Mouse (Mus musculus): Measurements from ENCODE around the gene Apln. TPM values are rescaled to one million over a fixed set of nuclear protein-coding genes. Genes with fewer than 3 reads are reported as not detected.
A peak's percentile ranks its signal among the peaks of the same experiment; 100 is the strongest.

Gene Apln
- total RNA-seq, 2 experiments from 2014 or later, result 12.3 to 17.5 TPM

DNA sequence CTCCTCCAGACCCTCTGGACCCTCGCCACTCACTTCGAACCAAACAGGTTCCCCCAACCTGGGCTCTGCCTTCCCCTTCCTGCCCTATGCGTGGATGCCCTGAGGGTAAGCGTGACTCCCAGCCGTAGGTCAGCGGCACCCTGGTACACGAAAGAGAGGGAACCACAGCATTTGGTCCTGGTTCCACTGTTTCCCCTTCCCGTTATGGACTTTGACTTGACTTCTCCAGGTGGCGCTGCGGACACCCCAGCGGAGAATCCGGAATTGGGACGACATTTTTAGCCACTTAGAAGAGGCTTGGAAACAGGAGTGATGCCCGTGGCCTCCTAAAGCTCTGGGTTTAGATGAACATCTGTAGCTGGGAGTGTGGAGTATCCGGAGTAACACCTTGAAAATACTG, 15.3 kb downstream of the Apln start:
- DNase-seq (ENCODE audit: low spot score in 2 of 2), result no peak

DNA sequence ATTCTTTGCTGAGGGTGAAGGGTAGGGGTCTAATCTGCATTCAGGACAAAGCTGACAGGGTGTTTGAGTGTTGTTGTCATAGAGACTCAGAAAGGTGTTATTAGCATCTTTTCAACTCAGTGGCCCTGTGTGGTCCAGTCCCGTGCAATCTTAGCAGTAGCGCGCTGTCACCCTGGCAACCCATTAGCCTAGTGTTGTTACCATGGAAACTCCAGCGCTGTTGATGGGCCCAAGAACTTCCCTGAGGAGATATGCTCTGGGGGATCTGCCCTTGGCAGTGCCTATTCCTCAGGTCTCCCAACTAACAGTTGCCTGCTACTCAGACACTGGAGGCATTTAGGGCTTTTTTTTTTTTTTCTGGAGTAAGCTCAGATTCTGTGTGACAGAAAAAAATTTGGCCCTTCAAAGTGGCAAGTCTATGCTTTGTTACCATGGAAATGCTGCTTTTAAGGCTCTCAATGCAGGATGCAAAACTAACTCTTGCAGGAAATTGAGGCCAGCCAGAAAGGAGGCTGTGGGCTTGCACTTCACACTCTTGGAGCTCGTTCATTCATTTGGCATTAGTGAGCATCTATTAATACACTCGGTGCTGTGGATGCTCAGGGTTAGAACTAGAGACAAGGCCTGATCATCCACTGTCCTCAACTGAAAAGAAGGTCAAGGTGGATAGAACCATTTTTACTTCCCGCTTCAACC, 17.6 kb downstream of the Apln start:
- peak; percentile 29 to 61 for DNase-seq (ENCODE audit: low spot score in 2 of 2)

DNA sequence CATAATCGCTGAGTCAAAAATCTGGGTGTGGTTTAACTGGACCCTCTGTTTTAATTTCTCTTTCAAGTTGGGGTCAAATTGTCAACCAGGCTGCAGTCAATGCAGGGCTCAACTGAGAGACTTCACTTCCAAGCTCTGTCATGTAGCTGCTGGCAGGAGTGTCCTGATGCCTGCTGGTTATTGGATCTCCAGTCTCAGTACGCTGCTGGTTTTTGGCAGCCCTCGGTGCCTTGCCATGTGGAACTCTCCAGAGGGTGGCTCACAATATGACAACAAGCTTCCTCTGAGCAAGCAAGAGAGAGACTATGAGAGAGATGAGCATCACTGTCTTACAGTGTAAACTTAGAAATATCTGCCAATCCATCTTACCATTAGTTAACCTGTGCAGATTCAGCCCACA, 23.0 kb downstream of the Apln start:
- DNase-seq (ENCODE audit: low spot score in 2 of 2), result no peak

DNA sequence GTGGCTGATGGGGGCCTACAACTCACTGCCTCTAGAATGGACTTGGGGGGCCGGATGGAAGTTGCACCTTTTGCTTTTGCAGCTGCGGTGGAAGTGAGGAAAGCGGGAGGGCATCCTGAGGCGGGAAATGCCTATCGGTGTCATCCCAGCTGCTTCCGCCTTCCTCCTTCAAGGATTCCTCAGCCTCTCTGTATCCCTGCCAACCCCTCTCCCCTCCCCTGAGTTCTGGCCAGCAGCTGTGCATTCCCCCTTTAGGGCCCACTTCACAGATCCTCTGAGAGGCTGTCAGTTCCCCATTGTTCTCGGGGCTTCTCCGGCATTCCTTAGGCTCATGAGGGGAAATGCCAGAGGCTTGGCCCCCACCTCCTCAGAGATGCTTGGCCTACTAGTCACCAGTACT, 28.6 kb downstream of the Apln start:
- DNase-seq (ENCODE audit: low spot score in 2 of 2), result no peak

DNA sequence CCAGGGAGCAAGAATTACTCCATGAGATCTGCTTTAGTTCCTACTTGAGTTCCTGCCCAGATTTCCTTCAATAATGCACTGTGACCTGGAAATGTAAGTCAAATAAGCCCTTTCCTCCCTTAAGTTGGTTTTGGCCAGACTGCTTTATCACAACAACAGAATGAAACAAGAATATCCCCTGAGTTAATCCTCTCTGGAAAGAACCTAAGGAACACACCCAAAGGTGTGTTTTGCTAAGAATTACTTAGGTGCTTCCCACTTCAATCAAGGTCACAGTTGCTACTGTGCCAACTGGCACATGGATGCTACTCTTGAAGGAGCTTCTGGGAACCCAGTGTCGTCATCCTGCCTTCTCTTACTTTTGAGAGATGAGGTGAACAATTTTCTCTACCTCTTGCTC, 29.9 kb downstream of the Apln start:
- DNase-seq (ENCODE audit: low spot score in 2 of 2), result no peak

DNA sequence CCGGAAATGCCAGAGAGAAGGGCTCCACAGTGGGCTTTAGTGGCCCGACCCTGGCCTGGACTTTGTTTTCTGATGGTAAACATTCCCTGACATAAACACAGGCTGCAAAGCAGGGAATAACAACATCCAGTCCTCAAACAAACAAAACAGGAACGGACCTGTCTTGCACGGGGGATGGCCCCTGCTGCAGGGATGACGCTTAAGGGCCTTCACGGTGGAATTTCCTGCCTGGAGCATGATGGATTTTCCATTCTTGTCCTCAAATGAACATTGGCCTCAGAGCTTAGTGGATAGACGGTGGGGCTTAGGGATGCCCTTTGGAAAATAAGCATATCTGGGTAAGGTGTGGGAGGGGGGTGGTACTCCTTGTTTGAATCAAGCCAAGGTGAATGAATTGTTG, 33.5 kb downstream of the Apln start:
- no peak for DNase-seq (ENCODE audit: low spot score in 2 of 2)

DNA sequence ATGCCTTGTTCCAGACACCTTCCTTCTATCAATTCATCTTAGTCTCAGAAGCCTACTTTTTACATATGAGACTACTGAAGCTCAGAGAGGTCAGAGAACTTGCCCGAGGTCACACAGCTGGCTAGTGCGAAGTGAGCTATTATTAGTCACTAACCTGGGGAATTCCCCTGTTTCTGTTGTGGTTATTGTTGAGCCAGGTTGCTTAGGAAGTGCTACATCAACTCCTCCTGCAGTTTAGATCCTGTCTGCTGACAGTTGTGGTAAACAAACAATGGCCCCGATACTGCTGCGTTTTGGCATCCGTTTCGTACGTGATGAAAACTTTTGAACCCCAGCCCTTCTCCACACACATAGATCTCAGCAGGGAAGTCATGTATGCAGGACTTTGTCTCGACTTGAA, 36.2 kb downstream of the Apln start:
- DNase-seq (ENCODE audit: low spot score in 2 of 2), result no peak

DNA sequence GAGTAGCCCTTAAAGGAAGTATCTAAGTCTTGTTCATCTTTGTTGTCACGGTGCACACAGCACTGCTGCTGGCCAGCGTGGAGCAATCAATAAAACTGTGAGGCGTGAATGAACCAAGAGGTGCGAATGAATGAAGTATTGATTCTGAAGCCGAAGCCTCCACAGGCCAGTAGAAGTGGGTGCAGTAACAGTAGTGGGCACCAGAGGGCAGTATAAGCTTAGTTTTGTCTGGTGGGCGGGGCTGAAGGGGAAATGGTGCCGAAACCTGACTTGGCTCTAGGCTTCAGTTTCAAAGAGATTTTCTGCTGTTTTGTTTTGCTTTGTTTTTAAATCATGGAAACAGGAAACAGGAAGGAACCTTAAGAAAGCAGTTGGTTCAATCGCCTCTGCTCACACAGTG, 42.0 kb downstream of the Apln start:
- DNase-seq (ENCODE audit: low spot score in 2 of 2), result peak; percentile 83 to 85

DNA sequence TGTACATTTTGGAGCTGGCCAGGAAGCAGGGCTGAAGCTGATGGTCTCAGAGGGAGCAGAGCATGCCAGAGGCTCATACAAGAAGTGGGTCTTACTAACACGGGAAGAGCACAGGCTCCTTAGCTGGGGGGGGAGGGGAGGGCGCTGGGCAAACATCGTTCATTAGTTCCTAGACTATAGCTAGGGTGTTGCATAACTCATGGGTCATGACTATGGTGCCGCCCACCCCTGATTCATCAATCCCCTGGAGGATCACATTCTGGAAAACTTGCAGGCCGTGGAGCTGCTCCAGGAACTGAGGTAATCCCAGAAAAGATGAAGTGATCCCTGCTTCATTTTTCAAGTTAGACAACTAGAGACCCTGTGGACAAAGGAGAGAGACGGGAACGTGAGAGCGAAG, 46.6 kb downstream of the Apln start:
- DNase-seq (ENCODE audit: low spot score in 2 of 2), result no peak

DNA sequence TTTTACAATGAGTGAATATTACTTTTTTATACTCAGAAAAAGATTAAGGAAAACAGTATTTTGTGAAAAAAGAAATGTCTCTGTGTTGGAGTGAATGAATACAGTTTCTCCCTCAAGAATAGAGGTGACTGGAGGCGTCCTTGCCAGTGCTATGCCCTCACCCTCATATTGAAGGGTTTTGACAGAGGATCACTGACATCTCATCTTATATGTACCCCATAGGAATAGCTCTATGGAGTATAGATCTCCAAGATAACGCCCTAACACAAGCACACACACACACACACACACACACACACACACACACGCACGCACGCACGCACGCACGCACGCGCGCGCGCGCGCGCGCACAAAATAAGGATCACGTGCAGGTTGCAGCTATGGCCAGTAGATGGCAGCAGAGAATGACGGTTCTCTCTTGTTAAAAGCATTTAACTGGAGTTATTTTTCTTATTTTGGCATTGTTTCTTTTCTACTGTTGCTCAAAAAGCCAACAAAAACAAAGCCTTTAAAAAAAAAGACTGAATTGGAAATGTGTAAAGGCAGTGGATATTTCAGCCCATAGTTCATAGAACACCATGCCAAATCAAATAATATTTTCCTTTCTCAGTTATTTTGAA, 49.5 kb downstream of the Apln start:
- peak; percentile 69 to 75 for DNase-seq (ENCODE audit: low spot score in 2 of 2)

DNA sequence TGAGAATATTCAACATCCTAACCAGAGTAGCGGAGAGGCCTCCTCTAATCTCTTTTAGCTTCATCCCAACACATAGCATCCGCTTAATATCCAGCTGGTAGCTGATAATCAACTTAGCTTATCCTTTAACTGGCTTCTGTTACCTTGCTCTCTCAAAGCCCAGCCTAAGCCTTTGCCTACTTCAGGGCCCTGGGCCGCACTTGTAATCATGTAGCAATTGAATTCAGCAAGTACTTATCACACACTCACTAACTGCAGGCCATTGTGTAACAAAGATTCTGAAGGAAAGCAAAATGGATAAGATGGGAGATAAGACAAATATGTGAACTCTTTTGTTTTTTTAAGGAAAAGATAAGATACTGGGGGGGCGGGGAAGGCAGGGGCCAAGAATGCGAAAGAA, 57.6 kb downstream of the Apln start:
- DNase-seq (ENCODE audit: low spot score in 2 of 2), result no peak

DNA sequence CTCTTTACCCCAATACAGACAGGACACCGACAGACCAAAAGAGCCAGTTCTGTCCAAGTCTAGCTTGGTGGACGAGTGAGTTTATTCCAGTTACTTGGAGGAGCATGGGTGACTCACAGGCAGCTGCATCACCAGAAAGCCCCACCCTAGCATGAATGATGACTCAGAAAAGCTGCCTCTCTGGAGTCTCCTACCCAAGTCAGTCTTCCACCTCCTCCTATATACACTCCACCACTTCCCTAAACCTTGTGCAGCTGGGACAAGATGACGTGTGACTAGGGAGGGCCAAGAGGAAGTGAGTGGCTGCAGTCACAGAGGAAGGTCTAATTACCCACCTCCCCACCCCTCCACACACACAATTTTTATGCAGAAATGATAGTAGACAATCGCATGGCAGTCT, 58.1 kb downstream of the Apln start:
- DNase-seq (ENCODE audit: low spot score in 2 of 2), result no peak

Other genes starting within 250 kb of the Apln start
- 10 to 100 TPM; 37.6 to 41.1 TPM for gene Smarca1, start 141.9 kb downstream of the Apln start, total RNA-seq (2021)
- gene Ocrl, start 122.5 kb downstream of the Apln start, total RNA-seq (2021), result 10 to 100 TPM; 48.6 to 56.0 TPM
- gene Xpnpep2, start 73.9 kb upstream of the Apln start, total RNA-seq (2021), result under 1 TPM; 0.75 to 0.85 TPM
- gene Sash3, start 111.6 kb upstream of the Apln start, total RNA-seq (2021), result 1 to 10 TPM; 1.0 to 1.7 TPM
- 10 to 100 TPM; 49.9 to 52.1 TPM for gene Zdhhc9, start 174.0 kb upstream of the Apln start, total RNA-seq (2021)
- gene Utp14a, start 222.0 kb upstream of the Apln start, total RNA-seq (2021), result 10 to 100 TPM; 18.4 to 22.4 TPM